Mouse (Mus musculus): ENCODE data around the gene Bach2.

The Bach2 gene

GRCm38 (mm10) chr4:32302668-32303067, 64.1 kb downstream of the Bach2 start:
- DNase-seq, result no peak

GRCm38 (mm10) chr4:32303076-32303475, 64.5 kb downstream of the Bach2 start:
- DNase-seq, result peak; percentile 41 to 58

- peak; percentile 95 to 96 for DNase-seq
These were observed 65.1 kb downstream of the Bach2 start for GRCm38 (mm10) chr4:32303674-32304073.

- DNase-seq, result peak in 1 of 2 experiments; percentile 25
These were observed 65.7 kb downstream of the Bach2 start for GRCm38 (mm10) chr4:32304221-32304703.

- no peak for DNase-seq
These were observed 66.5 kb downstream of the Bach2 start for GRCm38 (mm10) chr4:32305036-32305615.

GRCm38 (mm10) chr4:32305683-32306082, 67.1 kb downstream of the Bach2 start:
- no peak for DNase-seq

GRCm38 (mm10) chr4:32306169-32306792, 67.7 kb downstream of the Bach2 start:
- DNase-seq, result no peak

- DNase-seq, result no peak
These were observed 68.6 kb downstream of the Bach2 start for GRCm38 (mm10) chr4:32307215-32307614.

- no peak for DNase-seq
These were observed 73.8 kb downstream of the Bach2 start for GRCm38 (mm10) chr4:32312171-32312946.

- DNase-seq, result no peak
These were observed 76.3 kb downstream of the Bach2 start for GRCm38 (mm10) chr4:32314919-32315318.

GRCm38 (mm10) chr4:32318608-32319007, 80.0 kb downstream of the Bach2 start:
- no peak for DNase-seq

GRCm38 (mm10) chr4:32319327-32319726, 80.7 kb downstream of the Bach2 start:
- no peak for DNase-seq

GRCm38 (mm10) chr4:32320039-32320438, 81.4 kb downstream of the Bach2 start:
- DNase-seq, result no peak

- DNase-seq, result no peak
These were observed 85.5 kb downstream of the Bach2 start for GRCm38 (mm10) chr4:32324111-32324510.

GRCm38 (mm10) chr4:32324967-32325366, 86.4 kb downstream of the Bach2 start:
- DNase-seq, result no peak

- no peak for DNase-seq
These were observed 87.0 kb downstream of the Bach2 start for GRCm38 (mm10) chr4:32325596-32325995.

GRCm38 (mm10) chr4:32326279-32326678, 87.7 kb downstream of the Bach2 start:
- DNase-seq, result no peak

GRCm38 (mm10) chr4:32326860-32327259, 88.3 kb downstream of the Bach2 start:
- no peak for DNase-seq

- no peak for DNase-seq
These were observed 89.0 kb downstream of the Bach2 start for GRCm38 (mm10) chr4:32327626-32328025.

GRCm38 (mm10) chr4:32328561-32328960, 90.0 kb downstream of the Bach2 start:
- DNase-seq, result no peak

- DNase-seq, result no peak
These were observed 92.1 kb downstream of the Bach2 start for GRCm38 (mm10) chr4:32330584-32331314.

- no peak for DNase-seq
These were observed 93.4 kb downstream of the Bach2 start for GRCm38 (mm10) chr4:32332028-32332427.

- DNase-seq, result no peak
These were observed 95.5 kb downstream of the Bach2 start for GRCm38 (mm10) chr4:32334131-32334530.

Measured in cerebellum, postnatal 36 days (tissue).